Mouse (Mus musculus) ES-CJ7 (cell line): ENCODE measurements at regions not wholly inside any gene's neighbourhood (a gene's known extent, or its start where the extent isn't known, plus 50 kb on each side); places are given as distances from the start of the nearest gene placed in this dataset.
A peak's percentile ranks its signal among the peaks of the same experiment; 100 is the strongest.

Source experiments
- DNase-seq: peaks from one replicate; pipeline ENCODE4 v3.0.0; 2011; ENCODE audit warnings: low read depth, low spot score

DNA sequence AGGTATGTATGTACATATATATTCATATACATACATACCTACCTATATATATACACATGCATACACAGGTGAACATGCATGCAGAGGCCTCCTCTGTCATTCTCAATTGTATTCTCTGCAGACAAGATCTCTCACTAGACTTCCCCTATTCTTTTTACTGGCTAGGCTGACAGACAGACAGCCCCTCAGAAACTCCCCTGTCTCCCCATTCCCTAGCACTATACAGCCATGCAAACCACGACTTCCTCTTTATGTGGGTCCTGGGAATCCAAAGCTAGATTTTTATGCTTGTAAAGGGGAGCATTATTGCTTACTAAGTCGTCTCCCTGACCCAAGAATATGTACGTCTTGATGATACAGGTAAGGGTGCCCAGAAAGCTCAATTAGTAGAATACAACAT lies 86.9 kb downstream of the Fam124b start:
- no peak for DNase-seq

DNA sequence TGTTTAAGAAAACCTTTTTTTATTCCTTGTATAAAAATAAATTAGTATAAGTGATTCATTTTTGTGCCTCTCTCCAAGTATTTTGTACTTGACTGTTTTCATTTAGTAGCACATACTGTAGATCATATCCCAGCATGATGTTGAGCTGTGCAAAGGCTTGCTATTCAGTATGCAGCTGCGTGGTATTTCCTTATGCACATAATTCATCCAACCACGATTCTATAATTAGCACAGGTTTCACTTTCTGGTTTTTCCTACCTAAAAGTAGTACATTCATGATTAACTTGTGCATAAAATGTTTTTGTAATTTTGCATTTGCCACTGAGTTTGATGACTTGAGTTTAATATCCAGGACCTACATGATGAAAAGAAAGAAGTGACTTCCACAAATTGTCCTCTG lies 94.3 kb downstream of the Fam124b start:
- no peak for DNase-seq

DNA sequence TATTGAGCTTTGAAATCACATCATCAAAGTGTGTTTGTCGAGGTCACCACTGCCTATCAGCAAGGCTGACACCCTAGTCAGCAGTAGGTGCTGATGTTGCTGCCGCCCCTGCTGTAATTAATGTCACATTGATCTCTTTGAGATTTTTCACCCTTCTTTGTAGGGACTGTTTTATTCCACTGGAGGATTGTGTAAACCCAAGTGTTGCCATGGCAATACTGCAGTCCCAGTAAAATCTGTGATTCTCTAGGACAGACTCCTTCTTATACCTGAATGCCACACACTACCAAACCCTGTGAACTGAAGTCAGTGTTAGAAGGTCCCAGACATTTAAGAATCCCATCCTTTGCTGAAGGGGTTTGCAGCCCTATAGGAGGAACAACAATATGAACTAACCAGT lies 102.4 kb downstream of the Fam124b start:
- DNase-seq, result no peak

DNA sequence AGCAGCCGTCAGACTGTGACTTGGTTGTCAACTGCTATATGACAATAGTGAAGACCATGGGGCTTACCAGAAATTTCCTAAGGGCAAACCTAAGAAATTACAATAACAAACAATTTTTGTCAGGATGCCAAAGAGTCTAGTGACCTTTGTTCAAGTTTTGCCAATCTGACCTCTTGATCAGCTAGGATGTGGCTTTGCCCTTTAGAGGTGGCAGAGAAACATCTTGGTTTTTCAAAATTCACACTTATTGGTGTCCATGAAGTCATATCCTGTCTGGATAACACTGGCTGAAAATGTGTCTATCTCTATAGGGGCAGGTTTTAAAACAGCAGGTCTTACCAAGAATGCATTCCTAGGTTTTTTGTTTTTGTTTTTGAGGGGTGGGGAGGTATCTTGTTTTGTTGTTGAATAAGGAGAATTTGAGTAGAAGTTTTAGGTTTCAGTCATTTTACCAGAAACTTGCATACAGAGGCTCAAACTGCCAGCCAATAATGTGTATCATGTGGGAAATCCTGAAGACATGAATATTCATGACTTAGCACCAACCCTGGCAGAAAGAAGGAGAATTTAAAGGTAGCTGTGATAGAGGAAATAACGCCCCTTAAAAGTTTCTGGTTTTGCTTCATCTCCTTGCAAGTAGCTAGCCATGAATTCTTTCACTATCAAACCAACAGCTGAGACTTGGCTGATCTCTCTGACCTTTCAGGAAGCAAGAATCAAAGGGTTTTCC lies 110.4 kb downstream of the Fam124b start:
- no peak for DNase-seq

DNA sequence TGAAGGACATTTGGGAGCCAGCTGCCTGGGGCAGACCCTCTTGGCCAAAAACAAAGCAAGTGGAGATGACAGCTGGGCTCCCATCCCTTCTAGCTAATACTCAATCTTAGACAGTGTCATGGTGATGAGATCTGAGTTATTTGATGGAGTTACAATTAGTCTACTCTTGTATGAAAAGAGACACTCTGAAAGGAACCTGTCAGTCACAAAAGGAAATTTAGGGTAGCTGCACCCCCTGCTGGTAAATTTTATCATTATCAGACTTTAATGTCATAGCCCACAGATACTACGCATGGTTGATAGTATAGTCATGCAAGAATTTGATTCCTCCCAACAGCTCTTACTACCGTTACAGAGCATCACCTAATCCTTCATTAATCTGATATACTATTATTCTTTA lies 112.0 kb downstream of the Fam124b start:
- peak; percentile 5 for DNase-seq

DNA sequence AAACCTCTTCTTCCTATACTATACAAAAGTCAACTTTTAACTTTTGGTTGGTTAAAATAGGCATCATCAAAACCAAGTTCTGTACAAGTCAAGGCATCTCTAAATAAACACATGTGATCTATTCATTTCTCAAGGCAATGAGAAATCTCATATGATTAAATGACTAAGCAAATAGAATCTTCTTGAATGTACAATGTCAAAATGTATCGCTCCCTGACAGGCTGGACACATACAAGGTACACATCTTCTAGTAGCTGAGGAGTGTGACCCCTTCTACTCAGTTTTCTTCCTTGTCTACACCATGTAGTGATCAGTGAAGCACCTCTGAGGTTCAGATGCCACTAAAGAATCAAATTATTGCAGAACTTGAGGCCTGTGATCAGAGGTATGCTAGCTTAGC lies 120.0 kb downstream of the Fam124b start:
- DNase-seq, result no peak

DNA sequence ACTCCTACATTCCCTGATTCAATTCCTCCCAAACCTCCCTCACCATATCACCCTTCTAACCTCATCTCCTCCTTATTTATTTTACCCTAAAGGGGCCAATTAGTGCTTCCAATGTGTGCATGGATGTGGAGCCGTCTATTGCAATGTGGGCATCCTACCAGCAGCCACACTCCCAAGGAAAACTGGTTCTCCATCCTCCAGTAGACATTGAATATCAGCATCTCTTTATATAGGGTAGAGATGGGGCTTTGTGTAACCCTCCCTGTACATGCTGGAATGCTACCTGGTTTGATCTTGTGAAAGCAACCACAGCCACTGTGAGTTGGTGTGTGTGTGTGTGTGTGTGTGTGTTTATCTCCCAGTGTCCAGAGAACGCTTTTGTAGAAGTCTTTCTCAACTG lies 126.5 kb downstream of the Fam124b start:
- no peak for DNase-seq

DNA sequence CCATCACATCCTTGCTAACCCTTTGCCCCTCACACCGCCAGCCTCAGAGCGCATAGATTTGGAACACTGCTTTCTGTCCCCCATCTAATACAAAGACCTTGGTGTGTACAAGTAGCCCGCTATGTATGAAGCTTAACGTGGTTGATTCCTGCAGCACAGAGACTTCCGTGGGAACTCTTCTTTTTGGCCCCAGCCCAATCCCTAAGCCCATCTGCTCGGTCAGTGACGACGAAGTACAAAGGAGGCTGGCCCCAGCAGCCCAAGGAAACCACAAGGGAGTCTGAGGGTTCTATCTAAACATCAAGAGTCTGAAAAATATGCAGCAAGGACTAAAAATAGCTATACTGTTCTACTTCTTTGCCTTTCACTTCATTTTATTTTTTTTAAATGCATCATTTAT lies 126.9 kb downstream of the Fam124b start:
- DNase-seq, result no peak

DNA sequence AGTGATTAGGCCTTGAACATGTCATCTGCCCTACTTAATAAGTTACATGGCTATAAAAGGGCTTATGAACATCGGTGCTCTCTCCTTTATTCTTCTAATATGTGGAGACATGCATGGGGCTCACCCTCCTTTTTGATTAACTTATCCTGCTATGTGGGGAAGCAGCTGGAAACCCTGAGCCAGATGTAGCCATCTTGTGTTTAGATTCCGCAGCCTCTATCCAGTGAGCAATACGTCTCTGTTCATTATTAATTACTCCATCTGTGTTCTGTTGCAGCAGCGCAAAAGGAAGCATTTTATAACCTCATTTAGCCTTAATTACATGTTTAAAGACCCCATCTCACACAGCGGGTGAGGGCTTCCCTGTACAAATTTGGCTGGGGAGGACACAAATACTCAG lies 129.6 kb downstream of the Fam124b start:
- DNase-seq, result no peak

DNA sequence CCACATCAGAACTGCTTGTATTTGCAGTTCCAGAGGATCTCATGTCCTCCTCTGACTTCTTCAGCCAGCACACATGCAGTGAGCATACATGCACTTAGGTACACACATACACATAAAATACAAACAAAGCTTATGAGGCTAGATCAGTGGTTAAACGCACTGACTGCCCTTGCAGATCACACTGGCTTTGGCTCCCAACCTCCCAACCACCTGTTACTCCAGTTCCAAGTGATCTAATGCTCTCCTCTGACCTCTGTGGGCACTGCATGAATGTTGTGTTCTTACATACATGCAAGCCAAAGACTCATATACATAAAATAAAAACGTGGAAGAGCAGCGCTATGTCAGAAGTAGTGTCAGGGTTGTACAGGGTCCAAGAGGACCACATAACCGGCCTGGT lies 141.9 kb downstream of the Fam124b start:
- no peak for DNase-seq

DNA sequence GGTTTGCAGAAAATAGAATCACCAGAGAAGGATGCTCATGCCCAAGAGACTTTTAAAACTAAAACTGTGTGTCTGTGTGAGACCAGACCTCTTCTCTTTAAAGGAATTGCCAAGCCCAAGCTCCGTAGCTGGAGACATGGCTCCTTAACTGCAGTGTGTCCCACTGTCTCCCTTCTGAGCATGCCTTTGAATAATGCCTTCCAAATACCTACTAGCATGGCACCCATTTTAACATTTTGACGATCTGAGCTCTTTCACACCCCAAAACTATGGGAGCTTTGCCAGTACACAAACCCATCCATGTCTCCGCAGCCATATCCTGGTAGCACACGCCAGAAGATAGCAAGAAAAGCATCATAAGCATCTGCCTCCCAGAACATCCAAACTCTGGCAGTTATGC lies 143.9 kb downstream of the Fam124b start:
- DNase-seq, result no peak

DNA sequence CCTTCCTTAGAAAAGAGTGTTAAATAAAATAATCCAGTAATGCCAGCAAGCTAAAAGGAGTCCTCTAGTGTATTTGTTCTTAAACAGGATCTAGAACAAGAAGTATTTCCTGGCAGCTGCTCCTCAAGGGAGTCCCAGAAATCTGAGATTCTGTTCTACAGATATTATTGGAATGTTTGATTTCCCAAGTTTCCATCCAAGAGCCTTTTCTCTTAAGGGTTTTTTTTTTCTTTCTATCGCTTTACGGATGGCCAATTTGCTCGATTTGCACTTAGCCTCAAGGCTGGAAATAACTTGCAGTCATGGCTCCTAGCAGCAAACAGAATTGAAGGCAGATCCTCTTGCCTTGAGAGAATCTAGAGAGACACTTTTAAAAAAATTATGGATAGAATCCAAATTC lies 144.3 kb downstream of the Fam124b start:
- DNase-seq, result no peak

DNA sequence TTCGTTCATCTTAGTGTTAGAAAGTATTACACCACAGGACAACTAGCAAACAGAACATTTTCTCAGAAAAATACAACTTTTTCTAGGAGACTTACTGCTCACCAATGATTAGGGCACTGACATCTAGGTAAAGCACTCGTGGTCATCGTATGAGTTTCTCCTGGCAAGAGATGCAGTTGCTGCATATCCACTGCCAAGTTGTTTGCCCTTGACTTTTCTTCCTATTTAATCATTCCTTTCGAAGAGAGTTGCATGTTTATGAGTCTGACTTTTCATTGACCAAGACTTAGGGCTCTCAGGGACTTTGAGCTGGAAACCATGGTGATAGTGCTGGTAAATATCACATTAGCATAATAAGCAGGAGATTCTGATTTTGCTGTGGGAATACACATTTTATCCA lies 149.1 kb downstream of the Fam124b start:
- no peak for DNase-seq

DNA sequence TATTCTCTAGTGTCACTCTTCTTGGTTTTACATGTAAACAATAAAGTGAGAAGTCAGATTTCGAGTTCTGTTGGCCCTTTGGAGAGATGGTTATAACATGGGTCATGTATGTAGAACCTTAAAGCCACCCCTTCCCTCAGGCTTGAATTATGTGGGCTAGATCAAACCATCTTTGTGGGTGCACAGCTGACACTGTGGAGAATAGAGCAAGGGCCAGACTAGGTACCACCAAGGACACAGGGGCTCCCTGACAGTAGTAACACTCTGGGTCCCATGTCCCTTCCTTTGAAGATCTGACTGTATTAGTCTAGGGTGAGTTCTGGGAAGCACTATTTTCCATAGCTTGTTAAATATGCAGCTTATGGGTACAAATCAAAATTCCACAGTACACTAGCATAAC lies 156.2 kb downstream of the Fam124b start:
- DNase-seq, result no peak

DNA sequence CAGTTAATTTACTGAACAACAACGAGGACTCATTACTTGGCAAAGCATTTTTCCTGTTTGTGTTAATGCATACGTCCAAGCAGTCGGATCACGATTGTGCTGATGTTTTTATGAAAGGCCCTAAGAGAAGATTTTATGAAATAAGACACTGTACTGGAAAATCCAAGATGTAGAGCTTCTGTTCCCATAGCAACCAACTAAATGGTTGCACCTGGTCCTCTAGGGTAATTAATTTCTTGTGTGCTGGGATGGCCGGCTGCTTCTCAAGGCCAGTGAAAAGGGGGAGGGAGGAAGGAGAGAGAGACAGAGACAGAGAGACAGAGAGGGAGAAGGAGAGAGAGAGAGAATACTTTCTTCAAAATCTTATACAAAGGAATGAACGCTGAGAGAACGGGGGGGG lies 156.6 kb downstream of the Fam124b start:
- DNase-seq, result no peak

DNA sequence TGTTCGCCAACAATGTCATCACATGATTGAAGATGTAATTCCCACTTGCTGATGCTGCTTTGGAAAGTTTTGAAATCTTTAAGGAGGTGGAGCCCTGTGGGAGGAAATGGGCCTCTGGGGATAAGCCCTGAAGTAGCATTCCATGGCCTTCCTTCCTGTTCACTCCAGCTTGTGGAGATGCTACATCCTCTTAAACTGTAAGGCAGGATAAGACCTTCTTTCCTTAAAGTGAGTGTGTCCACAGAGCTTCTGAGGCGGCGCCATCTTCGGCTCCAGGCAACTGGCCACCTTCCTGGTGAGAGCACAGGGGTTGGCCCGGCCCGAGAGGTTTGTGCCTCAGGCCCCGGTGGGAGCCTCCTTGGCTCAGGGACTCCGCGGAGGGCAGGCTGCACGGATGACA lies 173.1 kb downstream of the Fam124b start:
- DNase-seq, result no peak

DNA sequence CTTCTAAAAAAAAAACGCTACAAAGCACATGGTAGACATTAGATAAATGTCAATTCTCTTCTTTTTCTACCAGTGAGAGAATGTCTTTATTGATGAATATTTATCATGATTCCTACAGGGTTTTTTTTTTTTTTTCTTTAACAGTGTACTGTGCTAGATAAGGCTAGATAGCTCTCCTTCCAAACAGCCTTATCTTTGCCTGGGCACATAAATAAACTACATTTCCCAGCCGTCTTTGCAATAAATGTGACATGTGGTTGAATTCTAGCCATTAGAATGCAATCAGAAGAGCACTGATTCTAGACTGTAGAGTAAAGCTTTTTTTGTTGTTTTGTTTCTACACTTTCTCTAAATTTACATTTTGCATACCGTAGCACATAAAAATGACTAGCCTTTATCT lies 177.9 kb downstream of the Fam124b start:
- DNase-seq, result no peak

DNA sequence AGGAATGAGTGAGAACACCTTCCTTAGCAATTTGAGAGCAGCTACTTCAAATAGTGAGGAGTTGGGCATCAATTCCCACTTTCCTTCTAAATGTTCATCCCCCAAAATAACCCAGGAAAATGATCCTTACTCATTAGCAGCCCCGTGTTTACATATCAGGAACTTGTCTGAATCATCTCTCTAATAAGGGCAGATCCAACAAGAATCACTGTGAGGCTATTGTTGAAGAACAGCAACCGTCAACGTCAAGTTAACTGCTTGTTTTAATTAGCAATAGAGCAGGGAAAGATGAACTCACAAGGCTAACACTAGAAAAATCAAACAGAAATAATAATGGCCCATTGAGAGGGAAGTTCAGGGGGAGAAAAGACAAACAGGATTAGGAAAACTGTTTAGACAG lies 178.4 kb downstream of the Fam124b start:
- no peak for DNase-seq

DNA sequence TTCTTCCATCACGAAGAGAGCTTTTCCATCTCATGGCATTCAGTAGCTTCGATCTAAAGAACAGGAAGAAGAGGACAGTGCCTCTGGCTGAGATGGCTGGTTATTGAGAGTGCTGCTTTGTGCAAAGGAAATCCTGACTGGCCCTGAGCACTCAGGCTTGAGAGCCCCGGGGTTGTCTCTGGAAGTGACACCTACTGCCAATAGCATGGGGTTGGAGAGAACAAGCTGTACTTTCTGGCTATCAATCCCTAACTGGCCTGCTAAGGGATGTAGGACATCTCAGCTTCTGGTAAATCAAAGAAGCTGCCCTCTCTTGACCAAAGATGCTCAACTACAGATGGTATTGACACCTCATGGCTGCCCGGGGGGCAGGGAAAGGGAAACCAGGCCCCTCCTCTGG lies 178.2 kb upstream of the Serpine2 start:
- no peak for DNase-seq

DNA sequence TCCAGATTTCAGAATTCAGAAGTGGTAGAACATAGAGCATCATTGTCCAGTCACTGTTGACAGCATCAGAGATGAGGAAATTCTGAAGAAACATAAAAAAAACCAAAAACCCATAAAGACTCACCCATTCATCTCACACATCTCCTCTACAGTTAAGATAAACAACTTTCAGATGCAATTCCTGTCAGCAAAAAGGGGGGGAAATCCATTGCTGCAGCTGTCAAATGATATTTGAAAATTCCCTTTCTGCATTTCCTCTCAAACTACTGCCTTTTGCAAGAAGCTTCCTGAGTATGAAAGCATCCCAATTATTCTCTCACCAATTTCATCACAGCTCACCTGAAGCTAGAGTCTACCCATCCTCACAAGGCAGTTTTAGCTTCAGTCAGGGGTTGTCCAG lies 177.1 kb upstream of the Serpine2 start:
- DNase-seq, result no peak

DNA sequence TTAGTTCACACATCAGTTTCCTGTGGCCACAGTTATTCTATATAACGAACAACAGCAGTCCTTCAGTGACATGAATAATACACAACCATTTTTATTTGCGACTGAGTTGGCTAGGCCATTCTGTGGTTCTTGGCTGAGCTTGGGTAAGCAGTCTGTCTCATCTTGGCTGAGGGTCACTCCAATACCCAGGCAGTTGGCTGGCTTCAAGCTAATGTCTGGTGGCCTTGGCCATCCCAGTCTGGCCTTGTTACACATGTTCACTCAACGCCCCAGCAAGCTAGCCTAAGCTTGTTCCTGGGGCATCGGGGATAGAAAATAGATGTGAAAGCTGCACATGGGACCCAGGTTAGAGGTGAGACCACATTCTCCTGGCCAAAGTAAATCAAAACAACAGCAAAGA lies 175.5 kb upstream of the Serpine2 start:
- no peak for DNase-seq

DNA sequence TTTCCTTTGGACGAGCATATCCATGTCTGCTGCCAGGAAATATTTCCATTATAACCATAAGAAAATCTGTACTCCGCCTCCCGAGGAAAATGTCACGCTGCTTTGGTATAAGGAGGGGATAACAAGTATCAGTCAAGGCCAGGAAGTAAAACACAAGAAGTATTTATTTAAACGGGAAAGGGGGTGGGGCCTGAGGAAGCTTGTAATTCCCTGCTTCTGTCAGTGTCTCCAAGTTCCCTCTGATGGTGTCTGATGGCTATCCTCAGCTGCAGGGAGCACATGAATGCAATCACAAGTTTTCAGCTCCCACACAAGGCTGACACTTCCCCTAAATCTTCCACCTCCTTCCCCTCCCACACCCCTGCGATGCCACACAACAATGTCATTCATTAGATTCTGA lies 172.5 kb upstream of the Serpine2 start:
- DNase-seq, result peak; percentile 8

DNA sequence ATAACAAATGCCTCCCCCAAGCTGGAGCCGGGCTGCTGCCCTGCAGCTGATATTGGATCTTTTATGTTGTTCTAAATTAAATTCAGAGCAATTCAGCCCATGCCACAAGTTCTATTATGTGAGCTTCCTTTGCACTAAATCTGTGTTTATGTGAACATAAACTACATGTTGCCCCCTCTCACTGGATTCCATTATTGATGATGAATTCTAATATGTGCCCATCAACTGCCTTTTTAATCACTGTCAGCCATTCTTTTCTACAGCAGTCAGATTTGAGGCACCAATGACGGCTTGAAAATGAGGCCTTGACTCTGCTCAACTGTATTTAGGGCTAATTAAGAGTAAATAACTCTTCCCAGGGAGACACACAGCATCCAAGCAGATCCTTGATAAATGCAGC lies 172.1 kb upstream of the Serpine2 start:
- no peak for DNase-seq

DNA sequence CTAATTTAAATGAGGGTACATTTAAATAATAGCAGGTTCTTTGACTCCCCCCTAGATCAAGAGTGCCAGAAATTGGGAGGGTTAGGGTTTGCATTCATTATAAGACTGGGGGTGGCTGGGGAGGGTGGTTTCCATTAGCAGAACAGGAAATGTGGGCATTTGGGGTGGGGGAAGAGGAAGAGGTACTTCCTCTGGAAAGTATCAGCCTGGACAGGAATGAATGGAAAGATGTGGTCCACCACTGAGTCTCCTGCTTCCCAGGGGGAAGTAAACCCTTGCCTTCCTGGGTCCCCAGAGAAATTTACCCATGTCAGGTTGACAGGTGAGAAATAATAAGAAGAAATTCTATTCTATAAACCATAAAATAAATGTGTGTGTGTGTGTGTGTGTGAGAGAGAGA lies 171.5 kb upstream of the Serpine2 start:
- no peak for DNase-seq
